Mouse (Mus musculus): ENCODE measurements at regions not wholly inside any gene's neighbourhood (a gene's known extent, or its start where the extent isn't known, plus 50 kb on each side); places are given as distances from the start of the nearest gene placed in this dataset.

DNA sequence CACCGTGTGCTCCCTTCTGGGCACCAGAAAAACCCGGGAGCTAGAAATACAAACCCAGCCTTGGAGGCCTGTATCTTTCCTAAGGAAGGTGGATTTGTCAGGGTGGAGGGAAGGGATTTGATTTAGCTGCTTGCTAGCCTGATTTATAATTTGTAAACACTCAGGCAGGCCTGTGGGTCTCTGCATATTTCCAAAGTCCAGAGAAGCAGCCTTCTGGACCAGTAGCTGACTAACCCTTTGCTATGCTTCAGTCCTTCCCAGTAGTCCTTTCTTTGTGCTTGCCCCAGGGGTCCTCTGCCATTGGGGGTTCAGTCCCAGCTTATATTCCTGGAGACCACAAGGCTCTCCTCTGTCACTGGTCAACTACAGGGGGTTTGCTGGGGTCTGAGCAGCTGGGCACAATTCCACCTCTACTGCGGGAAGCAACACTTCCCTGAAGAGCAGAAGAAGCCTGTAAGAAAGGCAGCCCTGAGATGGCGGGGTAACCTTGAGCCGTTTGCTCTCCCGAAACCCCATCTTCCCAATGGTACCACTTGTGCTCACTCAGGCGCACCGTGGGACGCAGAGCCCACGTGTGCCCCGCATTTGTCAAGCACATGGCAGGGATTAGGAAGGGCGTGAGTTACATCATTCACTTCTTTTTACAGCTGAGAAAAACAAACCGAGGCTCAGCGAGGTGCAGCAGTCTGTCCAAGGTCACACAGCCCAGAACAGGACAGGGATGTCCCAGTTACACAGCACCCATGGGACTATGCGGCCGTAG, 85.7 kb downstream of the 1700001O22Rik start:
- no peak for DNase-seq

- no peak for DNase-seq
Observed at GRCm38 (mm10) chr2:30716580-30717565, 86.6 kb downstream of the 1700001O22Rik start.

DNA sequence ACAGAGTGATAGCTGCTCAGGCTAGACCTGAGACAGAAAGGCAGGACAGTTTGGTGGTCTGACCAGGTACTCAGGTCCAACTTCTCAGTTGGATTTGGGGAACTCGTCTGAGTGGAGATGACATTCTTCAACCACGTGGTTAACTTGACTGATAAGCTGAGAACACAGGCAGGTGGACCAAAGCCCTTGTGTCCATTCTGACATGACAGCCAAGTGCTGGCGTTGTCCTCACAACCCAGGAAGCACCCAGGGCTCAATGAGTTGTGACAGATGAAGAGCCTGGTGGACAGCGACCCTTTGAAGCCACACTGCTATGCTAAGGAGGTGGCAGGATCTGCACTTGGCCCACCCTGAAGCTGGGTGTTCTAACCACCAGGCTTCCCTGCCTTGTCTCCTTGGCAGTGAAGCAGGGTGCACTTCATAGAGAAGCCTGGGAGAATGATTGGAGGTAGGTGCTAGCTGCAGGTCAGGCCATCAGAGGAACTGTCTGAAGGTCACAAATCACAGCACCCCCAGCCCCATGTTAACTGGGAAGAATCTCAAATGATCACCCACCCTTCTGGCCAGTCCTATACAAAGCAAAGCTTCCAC, 87.6 kb downstream of the 1700001O22Rik start:
- DNase-seq = no peak

DNA sequence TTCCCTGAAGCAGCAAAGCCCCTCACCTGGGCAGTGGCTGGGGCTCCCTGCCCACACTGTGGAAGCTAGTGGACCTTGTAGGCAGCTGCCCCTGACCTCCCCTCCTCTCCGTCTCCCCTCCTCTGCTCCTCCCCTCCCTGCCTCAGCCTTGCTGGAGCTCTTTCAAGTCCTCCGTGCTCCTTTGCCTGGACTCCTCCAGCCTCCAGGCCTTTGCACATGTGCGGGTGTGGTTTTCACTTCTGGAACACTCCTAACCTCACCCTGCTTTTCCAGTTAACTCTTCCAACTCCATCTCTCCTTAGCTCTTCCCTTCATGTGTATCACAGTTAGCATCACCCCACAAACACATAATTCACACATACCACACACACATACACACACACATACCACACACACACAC, 89.9 kb downstream of the 1700001O22Rik start:
- no peak for DNase-seq

GRCm38 (mm10) chr2:30712841-30713401, 90.5 kb downstream of the 1700001O22Rik start:
- DNase-seq = no peak

DNA sequence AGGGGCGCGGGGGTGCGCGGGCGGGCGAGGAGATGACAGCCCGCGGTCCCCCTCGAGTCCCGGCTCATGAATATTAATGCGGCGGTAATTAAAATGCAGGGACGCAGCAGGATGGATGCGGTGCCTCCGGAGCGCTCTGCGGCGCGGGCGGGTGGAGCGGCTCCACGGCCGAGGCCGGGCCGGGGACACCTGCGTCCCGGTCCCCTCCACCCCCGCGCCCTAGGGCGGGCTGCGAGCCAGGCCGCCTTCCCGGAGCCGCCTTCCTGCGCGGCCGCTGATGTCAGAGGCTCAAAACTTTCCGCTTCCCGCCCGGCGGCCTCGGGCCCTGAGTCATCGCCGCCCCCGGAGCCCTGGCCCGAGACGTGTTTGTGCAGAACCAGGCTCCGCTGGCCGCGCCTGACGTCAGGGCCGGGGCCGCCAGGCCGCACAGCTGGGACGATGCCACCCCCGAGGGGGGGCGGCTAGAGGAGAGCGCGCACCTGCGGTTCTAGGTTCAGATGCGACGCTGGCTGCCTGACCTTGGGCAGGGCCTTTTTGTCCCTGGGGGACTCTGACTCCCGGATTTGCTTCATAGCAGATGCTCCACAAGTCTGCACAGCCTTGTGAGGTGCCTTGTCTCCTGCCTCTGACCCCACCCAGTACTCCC, 91.5 kb downstream of the 1700001O22Rik start:
- DNase-seq = peak; percentile 82

DNA sequence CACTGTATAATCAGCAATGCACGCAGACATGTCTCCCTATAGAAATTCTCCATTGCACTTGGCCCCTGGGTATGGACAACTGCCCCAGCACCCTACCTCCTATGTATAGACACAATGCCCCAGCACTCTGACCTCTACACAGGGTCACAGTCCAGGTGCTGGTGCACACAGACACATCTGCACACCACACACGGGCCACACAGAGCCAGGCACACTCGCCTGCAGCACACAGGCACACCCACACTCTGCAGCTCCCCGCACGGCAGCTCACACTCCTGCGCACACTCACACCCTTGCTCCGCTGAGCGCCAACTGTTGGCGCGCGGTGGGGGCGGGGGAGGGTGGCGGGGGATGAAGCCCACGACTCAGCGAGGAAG, 92.0 kb downstream of the 1700001O22Rik start:
- no peak for DNase-seq

- DNase-seq = no peak
Observed at GRCm38 (mm10) chr2:30710895-30711294, 92.6 kb downstream of the 1700001O22Rik start.

GRCm38 (mm10) chr2:30709386-30709884, 94.0 kb downstream of the 1700001O22Rik start:
- DNase-seq = no peak

DNA sequence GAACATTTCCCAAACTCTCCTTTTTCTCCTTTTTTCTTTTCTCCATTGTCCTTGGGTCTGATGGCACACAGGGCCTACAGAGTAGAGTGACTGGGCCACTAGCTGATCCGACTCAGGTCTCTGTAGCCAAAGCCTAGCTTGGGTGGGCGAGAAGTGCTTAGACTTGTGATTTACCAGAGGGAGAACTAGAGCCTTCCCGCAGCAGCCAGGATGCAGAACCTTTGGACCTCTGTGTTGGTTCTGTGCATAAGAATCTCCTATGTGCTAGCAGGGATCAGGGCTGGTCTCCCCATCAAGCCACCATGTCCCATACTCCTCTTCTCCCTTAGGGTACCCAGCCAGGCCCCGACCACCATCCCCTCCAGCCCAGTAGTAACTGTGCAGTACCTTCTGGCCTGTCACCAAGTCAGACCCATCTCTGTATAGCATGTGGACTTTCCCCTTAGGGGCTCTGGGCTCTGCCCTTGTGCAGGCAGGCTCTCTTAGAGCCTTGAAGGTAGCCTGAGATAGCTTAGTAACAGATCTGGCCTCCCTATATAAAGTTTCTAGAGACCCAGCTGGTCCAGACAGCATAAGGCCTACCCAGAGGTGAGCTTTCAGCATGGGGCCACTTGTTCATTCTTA, 94.6 kb downstream of the 1700001O22Rik start:
- no peak for DNase-seq

DNA sequence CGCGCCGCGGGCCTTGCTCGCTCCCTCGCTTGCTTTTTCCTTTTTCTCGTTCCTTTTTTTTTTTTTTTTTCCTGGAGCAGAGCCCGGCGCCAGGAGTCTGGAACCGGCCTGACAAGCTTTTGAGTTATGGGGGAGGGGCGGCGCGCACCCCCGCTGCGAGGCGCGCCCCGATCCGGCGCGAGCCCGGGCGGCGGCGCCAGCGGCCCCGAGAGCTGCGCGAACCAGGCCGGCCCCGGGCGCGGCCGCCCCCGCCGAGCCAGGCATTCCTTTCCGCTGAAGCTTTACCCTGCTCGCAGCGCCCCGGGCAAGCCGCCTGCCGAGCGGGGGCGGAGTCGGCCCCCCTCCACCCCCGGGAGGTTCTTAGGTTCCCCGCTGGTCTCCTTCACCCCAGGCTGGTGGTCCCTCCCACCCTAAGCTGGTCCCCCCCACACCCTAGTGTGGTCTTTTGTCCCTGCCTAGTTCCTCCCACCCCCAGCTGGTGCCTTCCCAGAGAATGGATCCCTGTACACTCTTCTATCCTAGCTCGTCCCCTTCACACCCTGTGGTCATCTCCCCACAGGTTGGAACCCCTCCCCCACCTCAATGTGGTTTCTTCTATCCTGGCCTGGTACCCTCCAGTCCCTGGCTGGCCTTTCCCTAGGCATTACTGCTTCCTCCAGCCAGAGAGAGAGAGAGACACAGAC, 95.3 kb downstream of the 1700001O22Rik start:
- DNase-seq = peak; percentile 68

DNA sequence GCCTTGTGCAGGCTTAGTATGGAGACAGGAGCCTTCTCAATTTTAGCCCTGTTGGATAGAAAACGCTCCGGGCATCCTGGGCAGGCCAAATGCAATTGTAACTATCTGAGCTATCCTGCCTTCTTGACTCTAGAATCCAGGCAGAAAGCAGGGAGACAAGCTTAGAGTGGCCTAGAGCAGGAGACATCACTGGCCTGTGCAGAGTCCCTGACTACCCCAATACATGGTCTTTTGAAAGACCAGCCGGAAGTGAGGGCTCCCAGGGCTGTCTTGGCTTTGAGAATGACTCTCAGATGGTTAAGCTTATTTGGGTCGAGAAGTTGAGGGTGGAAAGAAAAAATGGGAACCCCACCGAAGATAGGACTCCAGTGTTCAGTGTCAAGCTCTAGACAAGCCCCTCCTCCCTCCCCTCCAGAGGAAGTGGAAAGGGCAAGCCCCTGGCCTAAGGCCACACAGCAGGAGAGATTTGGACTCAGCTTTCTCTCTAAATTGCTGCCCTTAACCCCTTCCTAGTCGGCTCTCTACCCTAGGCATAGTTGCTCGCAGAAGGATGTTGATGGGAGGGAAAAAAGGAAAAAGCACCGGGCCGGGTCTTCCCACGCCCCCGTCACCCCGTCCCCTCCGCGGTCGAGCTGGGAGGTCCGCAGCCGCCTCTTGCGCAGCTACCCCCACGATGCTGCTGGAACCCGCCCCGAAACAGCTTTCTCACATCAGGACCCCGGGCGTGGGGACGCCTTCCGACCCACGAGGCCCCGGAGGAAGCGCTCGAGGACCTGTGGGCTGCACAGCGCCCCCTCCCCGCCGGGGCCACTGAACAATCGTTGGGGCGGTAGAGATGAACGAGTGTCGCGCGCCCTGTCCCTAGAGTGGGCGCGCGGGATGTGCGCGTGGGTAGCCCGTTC, 96.1 kb downstream of the 1700001O22Rik start:
- DNase-seq = peak; percentile 83

- DNase-seq = no peak
Observed at GRCm38 (mm10) chr2:30706036-30706435, 97.4 kb downstream of the 1700001O22Rik start.

DNA sequence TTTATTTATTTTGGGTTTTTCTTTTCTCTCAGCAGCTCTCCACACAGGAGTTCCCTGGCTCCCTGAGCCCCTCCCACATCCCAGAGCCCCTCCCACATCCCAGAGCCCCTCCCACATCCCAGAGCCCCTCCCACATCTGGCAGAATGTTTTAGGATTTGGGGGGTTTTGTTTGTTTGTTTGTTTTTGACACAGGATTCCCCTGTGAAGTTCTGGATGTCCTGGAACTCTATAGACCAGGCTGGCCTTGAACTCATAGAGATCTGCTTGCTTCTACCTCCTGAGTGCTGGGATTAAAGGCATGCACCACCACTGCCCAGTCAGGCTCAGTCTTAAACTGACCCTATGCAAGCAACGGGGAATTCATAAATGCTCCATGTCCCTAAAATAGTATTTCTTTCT, 100.2 kb downstream of the 1700001O22Rik start:
- no peak for DNase-seq

DNA sequence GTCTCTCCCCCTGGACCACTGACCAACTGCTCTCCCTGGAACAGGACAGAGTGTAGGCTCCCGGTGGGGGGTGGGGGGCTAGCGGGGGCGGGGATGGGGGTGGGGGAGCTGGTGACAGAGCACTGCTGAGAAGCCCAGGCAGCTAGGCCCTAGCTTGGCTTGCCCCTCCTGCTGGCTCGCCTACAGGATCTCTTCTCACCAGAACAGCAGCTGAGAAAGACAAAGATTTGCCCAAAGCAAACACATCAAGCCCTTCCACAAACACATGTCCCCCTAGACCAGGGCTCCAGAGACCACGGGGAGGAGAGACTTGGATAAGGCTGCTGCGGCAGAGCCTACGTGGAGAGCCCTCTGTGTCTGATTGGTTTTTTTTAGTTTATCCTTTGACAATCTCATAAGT, 100.8 kb downstream of the 1700001O22Rik start:
- no peak for DNase-seq

- DNase-seq = no peak
Observed at GRCm38 (mm10) chr2:30700890-30701289, 102.6 kb downstream of the 1700001O22Rik start.

- DNase-seq = no peak
Observed at GRCm38 (mm10) chr2:30700471-30700870, 103.0 kb downstream of the 1700001O22Rik start.

GRCm38 (mm10) chr2:30699797-30700454, 103.5 kb downstream of the 1700001O22Rik start:
- peak; percentile 85 for DNase-seq

DNA sequence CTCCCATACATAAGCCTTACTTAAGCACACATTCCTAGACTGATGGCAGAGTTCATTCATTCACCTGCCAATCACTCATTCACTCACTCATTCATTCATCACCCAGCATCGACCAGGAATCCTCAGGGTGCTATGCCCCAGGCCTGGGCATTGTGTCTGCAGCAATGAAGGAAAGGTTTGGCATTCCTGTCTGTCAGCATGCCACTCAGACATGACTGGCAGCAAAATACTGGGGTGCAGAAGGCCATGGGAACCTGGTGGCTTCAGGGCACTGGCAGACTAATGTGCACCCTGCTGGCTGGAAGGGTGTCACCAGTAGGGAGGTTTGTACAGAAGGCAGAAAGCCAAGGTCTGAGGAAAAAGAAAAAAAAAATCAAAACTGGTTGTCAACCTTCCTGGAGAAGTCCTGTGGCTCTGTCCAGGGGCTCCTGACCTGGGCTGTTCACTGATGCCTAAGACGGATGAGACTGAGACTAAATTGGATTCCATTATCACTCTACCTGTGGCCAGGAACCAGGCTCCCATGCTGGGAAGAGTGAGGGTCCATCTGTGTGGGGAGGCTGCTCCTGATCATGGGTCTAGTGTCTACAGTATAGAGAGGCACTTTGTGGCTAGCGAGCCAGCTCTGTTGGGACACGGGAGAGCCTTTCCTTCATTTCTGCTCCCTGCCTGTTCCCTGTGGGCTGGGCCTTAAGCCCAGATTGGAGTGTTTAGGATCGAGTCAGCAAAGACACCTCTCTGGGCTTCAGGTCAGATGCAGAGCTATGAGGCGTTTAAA, 104.1 kb downstream of the Cstad start:
- DNase-seq = no peak

Data from thymus, postnatal 14 days (tissue).